Mouse (Mus musculus): Measurements from ENCODE around the gene Bmper. TPM values are rescaled to one million over a fixed set of nuclear protein-coding genes. Genes with fewer than 3 reads are reported as not detected.

Bmper gene
- polyA plus RNA-seq, 1 experiment from 2014 or later = 21.2 TPM

DNA sequence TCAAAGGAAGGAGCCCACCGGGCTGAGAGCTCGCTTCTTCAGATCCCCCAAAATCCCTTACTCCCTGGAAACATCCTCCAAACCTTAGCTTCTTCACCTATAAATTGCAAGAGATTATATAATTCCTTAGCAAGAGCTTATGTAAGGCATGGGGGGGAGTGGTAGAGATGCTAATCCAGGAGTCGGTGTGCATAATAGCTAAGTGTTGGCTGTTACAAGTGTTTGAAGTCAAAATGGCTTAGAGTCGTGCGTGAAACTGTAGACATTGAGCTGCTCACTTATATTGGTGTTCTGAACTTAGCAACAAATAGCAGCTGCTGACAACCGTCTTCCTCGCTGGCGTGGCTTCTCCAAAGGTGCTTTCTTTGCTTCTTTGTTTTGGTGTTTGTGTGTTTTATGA is 128.5 kb downstream of the Bmper start:
- Histone ChIP-seq H3K9me3 (no peaks in the 10 kb centered on the region), H3K4me2 (replicated peaks) (no peak overlapping the region), H3K4me1 (0 out of 2 replicates have a peak, but pooled peaks cover 4% of the 10 kb centered on the region), H3K27ac (no peak overlapping the region), H3K4me3 (no peak overlapping the region), H3K27me3 (no peaks in the 10 kb centered on the region), H3K9ac (no peak overlapping the region), H3K36me3 (no peaks in the 10 kb centered on the region)
- WGBS = 84% methylated on average over 8 of the region's 8 CpGs
- ATAC-seq (ENCODE audit: low FRiP score, low read depth) = no peak

DNA sequence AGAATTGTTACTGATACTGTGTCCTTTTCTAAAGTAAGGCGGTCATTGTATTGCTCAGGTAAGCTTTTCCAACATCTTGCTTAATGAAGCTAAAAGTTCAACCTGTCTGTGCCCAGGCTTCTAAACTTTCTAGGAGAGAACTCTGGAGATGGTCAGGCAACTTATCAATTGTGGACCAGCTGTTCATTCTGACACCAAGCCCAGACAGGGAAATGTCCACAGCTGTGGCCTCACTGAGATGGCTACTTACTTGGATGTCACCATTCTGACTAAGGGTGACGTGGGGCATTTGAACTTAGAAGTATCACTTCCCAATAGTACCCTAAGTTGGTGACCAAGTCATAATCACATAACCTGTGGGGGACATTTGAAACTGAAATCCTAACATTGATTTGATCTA is 129.5 kb downstream of the Bmper start:
- H3K27me3 ChIP-seq = no peaks in the 10 kb centered on the region
- WGBS = 90% methylated on average over 2 of the region's 2 CpGs
- no peaks in the 10 kb centered on the region for H3K9me3 ChIP-seq
- H3K36me3 ChIP-seq = no peaks in the 10 kb centered on the region
- ATAC-seq (ENCODE audit: low FRiP score, low read depth) = no peak
- H3K27ac ChIP-seq = no peak overlapping the region
- 0 out of 2 replicates have a peak, but pooled peaks cover 4% of the 10 kb centered on the region for H3K4me1 ChIP-seq
- no peak overlapping the region for H3K9ac ChIP-seq
- H3K4me3 ChIP-seq = no peak overlapping the region
- H3K4me2 ChIP-seq (replicated peaks) = no peak overlapping the region

DNA sequence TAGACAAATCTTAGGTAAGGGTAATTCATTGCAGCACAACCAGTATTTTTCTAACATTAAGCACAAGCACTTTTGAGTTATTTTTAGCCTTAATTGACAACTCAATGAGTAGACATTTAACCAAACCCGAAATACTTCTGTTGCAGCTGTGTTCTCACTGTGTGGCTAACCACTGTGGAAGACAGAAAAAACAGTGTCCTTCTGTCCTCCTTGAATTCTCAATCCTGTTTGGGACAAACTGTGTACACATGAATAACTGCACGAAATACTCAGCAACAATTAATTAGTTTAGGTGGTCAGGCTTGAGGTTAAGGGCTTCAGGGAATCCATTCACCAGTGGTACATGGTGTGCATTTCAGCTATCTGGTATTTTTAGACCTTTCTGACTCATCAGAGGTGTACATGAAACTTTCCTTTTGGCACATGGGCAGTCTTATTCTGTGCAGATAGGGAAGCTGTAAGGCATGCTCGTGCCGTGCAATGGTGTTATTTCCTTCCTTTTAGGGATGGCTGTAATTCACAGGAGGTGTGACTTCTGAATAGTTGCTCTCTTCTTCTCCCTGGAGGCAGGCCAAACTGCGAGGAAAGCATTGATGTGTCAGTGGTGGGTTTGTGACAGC is 131.4 kb downstream of the Bmper start:
- H3K9me3 ChIP-seq = no peaks in the 10 kb centered on the region
- no peak overlapping the region for H3K4me2 ChIP-seq (replicated peaks)
- H3K9ac ChIP-seq = no peak overlapping the region
- 0 out of 2 replicates have a peak, but pooled peaks cover 4% of the 10 kb centered on the region for H3K4me1 ChIP-seq
- no peak overlapping the region for H3K4me3 ChIP-seq
- H3K27me3 ChIP-seq = no peaks in the 10 kb centered on the region
- WGBS = 36% methylated on average over 5 of the region's 5 CpGs
- no peak overlapping the region for H3K27ac ChIP-seq
- no peaks in the 10 kb centered on the region for H3K36me3 ChIP-seq
- ATAC-seq (ENCODE audit: low FRiP score, low read depth) = no peak

DNA sequence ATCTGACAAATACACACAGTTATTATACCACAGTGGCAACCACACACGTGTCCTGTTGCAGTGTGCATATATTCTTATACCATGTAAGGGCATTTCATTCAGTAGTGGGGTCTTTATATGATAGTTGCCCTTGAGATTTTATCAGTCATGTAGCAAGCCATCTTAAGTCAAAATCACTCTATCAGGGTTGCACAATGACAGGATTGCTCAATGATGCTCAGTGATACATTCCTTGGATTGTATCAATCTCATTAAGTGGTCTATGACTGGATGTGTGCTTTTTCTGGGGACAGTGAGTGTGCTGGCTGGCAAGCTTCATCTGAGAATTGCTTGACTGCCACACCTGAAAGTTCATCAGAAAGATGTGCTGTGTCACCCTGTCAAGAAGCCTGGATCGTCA is 135.2 kb downstream of the Bmper start:
- Histone ChIP-seq H3K9ac (no peak overlapping the region), H3K4me1 (peaks cover 12% of the 10 kb centered on the region), H3K27me3 (no peaks in the 10 kb centered on the region), H3K9me3 (no peaks in the 10 kb centered on the region), H3K4me3 (no peak overlapping the region), H3K4me2 (replicated peaks) (no peak overlapping the region), H3K36me3 (no peaks in the 10 kb centered on the region), H3K27ac (no peak overlapping the region)
- no peak for ATAC-seq (ENCODE audit: low FRiP score, low read depth)
- WGBS = 94% methylated on average over 2 of the region's 2 CpGs

DNA sequence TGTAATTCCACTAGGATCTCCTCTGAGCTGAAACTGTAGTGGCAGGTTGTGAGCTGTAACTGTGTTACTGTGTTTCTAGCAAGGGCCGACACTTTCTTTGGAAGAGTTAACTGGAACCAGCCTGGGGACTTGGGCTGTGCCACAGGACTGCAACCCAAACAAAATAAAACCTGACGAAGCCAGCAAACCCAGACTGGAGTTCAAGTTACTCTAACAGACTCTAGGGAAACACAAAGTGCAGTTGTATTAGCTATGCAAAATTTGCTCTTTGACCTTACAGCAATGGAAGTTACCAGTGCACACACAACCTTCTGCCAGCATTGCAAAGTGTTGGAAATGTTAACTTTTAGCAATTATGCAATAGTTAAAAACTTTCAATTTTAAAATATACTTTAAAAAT is 140.3 kb downstream of the Bmper start:
- Histone ChIP-seq H3K27me3 (0 out of 2 replicates have a peak, but pooled peaks cover 7% of the 10 kb centered on the region), H3K27ac (peak overlapping the region; percentile 56; the same call in 1 of the 2 replicates)

DNA sequence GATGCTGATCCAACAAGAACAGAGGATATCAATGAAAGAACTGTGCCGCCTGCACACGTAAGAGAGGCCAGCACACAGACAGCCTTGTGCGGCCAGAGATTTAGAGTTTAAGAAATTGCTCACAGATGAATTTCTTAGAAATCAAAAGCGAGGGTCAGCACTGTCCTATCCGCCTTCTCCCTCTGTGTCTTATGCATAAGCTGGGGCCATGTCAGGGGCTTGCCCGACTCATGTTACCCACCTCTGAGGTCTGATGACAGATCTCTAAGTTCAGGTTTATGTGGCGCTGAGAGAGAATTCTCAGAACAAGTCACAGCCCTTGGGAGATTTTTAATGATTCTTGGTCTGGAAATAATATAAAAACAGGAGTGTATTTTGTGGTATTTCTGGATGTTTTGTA is 140.7 kb downstream of the Bmper start:
- Histone ChIP-seq H3K27me3 (0 out of 2 replicates have a peak, but pooled peaks cover 7% of the 10 kb centered on the region), H3K4me3 (no peak overlapping the region), H3K4me2 (replicated peaks) (0 out of 2 replicates have a peak overlapping the region, but pooled peaks have one; percentile 5), H3K36me3 (no peaks in the 10 kb centered on the region), H3K27ac (peak overlapping the region; percentile 56; the same call in 1 of the 2 replicates), H3K4me1 (peaks cover 20% of the 10 kb centered on the region), H3K9ac (no peak overlapping the region), H3K9me3 (no peaks in the 10 kb centered on the region)
- peak; percentile 51; the same call in 1 of the 2 replicates for ATAC-seq (ENCODE audit: low FRiP score, low read depth)
- WGBS = 33% methylated on average over 7 of the region's 7 CpGs

More for the DNA sequence above, 140.3 kb downstream of the Bmper start:
- Histone ChIP-seq H3K4me1 (peaks cover 20% of the 10 kb centered on the region), H3K9me3 (no peaks in the 10 kb centered on the region), H3K4me3 (no peak overlapping the region), H3K4me2 (replicated peaks) (0 out of 2 replicates have a peak overlapping the region, but pooled peaks have one; percentile 5), H3K36me3 (no peaks in the 10 kb centered on the region), H3K9ac (no peak overlapping the region)
- 27% methylated on average over 2 of the region's 2 CpGs for WGBS
- ATAC-seq (ENCODE audit: low FRiP score, low read depth) = peak; percentile 59; the same call in 1 of the 2 replicates

DNA sequence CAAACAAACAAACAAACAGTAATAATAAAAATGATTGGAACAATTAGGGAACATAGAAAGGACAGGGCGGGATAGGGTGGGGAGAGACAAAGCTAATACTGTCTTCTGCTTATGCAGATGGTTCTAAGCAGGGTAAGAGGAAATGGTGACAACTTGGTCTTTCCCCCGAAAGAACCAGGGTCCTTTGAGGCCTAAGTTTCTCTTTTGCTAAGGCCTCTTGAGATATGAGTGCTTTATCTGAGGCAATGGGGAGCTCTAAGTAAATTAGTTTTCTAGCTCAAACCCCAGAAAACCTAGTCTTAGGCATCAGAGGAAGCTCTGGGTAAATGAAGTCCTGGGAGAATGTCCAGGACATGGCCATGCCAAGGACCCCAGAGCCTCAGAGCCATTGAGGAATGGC is 141.2 kb downstream of the Bmper start:
- Histone ChIP-seq H3K27ac (no peak overlapping the region; the same call in 1 of the 2 replicates), H3K27me3 (0 out of 2 replicates have a peak, but pooled peaks cover 7% of the 10 kb centered on the region), H3K4me1 (peaks cover 20% of the 10 kb centered on the region), H3K36me3 (no peaks in the 10 kb centered on the region), H3K4me2 (replicated peaks) (no peak overlapping the region), H3K9me3 (no peaks in the 10 kb centered on the region), H3K9ac (no peak overlapping the region), H3K4me3 (no peak overlapping the region)
- 71% methylated on average over 2 of the region's 2 CpGs for WGBS
- ATAC-seq (ENCODE audit: low FRiP score, low read depth) = no peak

DNA sequence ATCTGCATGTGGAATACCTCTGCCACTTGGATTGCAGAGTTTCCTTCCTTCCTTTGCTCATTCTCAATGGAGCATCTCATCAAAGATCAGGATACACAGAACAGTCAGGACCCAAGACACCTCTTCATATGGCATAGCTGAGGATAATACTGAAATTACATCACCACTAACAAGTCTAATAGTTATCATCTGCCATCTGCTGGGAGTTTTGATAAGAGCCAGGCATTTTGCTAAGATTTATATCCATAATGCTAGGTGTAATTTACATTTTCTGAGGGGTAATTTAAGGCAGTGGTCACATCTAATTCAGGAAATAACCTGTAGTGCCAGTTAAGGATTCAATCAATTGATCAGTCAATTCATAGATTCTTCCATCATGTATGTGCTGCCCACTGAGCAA is 145.2 kb downstream of the Bmper start:
- ATAC-seq (ENCODE audit: low FRiP score, low read depth) = no peak
- no peak overlapping the region for H3K4me3 ChIP-seq
- H3K9me3 ChIP-seq = no peaks in the 10 kb centered on the region
- H3K4me2 ChIP-seq (replicated peaks) = no peak overlapping the region
- peaks cover 11% of the 10 kb centered on the region for H3K4me1 ChIP-seq
- 0 out of 2 replicates have a peak, but pooled peaks cover 7% of the 10 kb centered on the region for H3K27me3 ChIP-seq
- H3K27ac ChIP-seq = no peak overlapping the region
- H3K36me3 ChIP-seq = no peaks in the 10 kb centered on the region
- H3K9ac ChIP-seq = no peak overlapping the region

DNA sequence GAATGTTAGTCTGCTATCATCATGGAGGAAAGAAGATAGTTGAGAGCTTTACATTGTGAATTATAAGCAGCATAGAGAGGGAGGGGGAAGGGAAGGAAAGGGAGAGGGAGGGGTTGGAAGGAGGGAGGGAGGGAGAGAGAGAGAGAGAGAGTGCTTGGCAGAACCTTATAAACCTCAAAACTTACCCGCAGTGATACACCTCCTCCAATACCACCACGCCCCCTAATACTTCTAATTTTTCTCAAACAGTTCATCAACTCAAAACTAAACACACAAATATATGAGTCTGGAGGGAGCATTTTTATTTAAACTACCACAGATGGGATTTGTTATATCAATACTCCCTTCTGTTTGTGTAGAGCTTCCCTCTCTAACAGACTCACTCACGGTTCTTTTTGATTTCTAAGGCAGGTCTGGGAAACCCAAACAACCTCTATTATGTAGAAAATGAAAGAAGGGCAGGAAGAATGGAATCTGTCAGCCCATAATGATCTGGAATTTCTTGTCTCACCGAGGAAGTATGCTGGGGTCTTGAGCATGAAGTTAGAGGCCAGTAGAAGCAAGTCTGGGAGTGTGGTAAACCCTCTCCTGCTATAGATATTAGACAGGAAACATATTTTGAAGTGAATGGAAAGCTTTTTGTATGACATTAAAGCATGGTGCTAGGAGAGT is 152.0 kb downstream of the Bmper start:
- Histone ChIP-seq H3K9me3 (no peaks in the 10 kb centered on the region), H3K27me3 (peaks cover 2% of the 10 kb centered on the region; the same call in 1 of the 2 replicates), H3K27ac (no peak overlapping the region), H3K36me3 (no peaks in the 10 kb centered on the region), H3K9ac (no peak overlapping the region), H3K4me3 (no peak overlapping the region), H3K4me2 (replicated peaks) (no peak overlapping the region), H3K4me1 (peaks cover 31% of the 10 kb centered on the region)
- WGBS = 35% methylated on average over 4 of the region's 4 CpGs
- ATAC-seq (ENCODE audit: low FRiP score, low read depth) = peak; percentile 30

DNA sequence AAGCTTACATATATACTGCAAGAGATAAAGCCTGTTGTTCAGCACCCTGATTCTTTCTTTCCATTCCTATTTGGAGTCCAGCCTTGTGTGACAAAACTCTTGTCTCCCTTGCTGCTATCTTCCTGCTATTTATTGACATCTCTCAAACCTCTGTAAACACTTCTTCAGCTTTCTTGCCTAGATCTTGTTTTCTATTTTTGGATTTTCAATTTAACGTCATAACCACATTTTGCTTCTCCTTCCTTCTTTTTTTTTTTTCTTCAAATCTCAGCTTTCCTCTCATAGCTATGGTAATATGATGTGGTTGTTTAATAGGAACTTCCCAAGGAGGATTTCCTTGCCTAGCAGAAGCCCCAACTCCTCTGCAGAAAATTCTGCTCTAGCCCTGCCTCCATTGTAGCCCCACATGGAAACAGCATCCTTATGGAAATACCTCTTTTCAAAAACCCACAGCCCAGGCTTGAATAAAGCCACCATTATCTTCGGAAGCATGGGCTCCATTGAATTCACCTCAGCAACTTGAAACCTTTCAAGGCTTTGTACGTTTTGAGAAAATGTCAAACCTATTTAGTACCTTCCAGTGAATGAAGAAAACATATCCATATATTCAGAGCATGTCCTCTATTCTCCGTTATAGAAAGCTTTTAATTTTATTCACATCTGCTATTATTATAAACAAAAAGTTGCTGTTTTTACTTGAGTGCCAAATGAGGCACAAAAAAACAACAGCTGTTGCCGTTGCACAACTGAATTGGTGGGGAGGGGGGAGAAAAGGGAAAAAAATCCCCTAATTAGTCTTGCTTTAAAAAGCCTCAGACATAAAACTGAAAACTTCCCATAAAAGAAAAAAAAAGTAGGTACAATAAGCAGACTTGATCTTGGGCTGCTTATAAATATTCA is 155.2 kb downstream of the Bmper start:
- Histone ChIP-seq H3K9me3 (no peaks in the 10 kb centered on the region), H3K36me3 (no peaks in the 10 kb centered on the region), H3K9ac (no peak overlapping the region), H3K4me2 (replicated peaks) (peak overlapping the region; percentile 21), H3K27ac (peak overlapping the region; percentile 33), H3K27me3 (peaks cover 6% of the 10 kb centered on the region), H3K4me1 (peaks cover 31% of the 10 kb centered on the region), H3K4me3 (no peak overlapping the region)
- no peak for ATAC-seq (ENCODE audit: low FRiP score, low read depth)
- WGBS = 29% methylated on average over 5 of the region's 5 CpGs

DNA sequence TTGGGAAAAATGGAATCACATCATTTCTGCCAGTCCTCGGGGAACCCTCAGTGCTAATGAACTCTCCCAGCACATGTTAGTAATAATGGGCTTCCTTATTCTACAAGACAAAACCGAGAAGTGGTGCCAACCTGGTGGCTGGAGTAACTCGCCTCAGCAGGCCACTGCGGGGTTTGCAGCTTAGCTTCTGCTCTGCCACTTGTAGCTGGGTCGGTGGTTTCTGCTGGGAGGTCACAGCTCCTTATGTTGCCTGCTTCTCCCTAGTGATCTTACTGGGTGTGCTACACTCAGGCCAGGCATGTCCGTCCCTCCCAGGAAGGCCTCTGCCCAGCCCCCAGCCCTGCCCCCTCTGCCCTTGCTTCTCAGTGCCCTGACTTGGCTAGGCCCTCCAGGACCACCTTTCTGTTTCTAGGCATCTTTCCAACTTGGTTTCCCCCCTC is 155.9 kb downstream of the Bmper start:
- H3K27me3 ChIP-seq = peaks cover 6% of the 10 kb centered on the region
- whole genome bisulfite sequencing = 16% methylated on average over 6 of the region's 6 CpGs
- no peaks in the 10 kb centered on the region for H3K9me3 ChIP-seq
- no peak overlapping the region for H3K9ac ChIP-seq
- peak; percentile 84 for ATAC-seq (ENCODE audit: low FRiP score, low read depth)
- H3K36me3 ChIP-seq = no peaks in the 10 kb centered on the region
- H3K4me3 ChIP-seq = no peak overlapping the region
- peaks cover 37% of the 10 kb centered on the region for H3K4me1 ChIP-seq
- peak overlapping the region; percentile 30 for H3K4me2 ChIP-seq (replicated peaks)
- peak overlapping the region; percentile 83 for H3K27ac ChIP-seq

Data from limb, embryonic 13.5 days (tissue).